In genomic region chr15:99596056-99596687, GRCm38 (mm10) we compare ENCODE assay signal across 7 mouse cellular contexts. TPM values are rescaled to one million over a fixed set of nuclear protein-coding genes. Genes with fewer than 3 reads are reported as not detected.
A peak's percentile ranks its signal among the peaks of the same experiment; 100 is the strongest.
DNase-seq lines count a peak whose midpoint lies in the region; ATAC-seq and TF ChIP-seq lines count a peak whose summit lies in the region.

No protein-coding gene starts in this region.

- no peaks in the 10 kb centered on the region for H3K4me1 ChIP-seq in intestine, postnatal 0 days (replicated peaks; ENCODE audit: control insufficient read depth, insufficient read depth, low read length)
- peaks cover 20% of the 10 kb centered on the region for H3K4me1 ChIP-seq in midbrain, embryonic 12.5 days

- no peaks in the 10 kb centered on the region for H3K9me3 ChIP-seq in intestine, postnatal 0 days (ENCODE audit: control insufficient read depth)
- no peaks in the 10 kb centered on the region for H3K9me3 ChIP-seq in midbrain, embryonic 12.5 days

- H3K36me3 ChIP-seq in intestine, postnatal 0 days (ENCODE audit: control insufficient read depth, insufficient read depth), result no peaks in the 10 kb centered on the region
- no peaks in the 10 kb centered on the region for H3K36me3 ChIP-seq in midbrain, embryonic 12.5 days

- H3K27me3 ChIP-seq in intestine, postnatal 0 days (replicated peaks; ENCODE audit: control insufficient read depth, insufficient read depth, low read length), result peaks cover 69% of the 10 kb centered on the region
- peaks cover 69% of the 10 kb centered on the region for H3K27me3 ChIP-seq in midbrain, embryonic 12.5 days

- peak; percentile 70 for DNase-seq in adrenal gland, adult 8-10 months
- peak; percentile 80 for DNase-seq in embryo, embryonic 11.5 days (ENCODE audit: low read depth, low spot score)
- peak; percentile 75 to 82 for DNase-seq in gastrocnemius, postnatal 4 days (ENCODE audit: low spot score in 2 of 2)
- peak; percentile 88 to 89 for DNase-seq in left cerebral cortex, postnatal 36 days (ENCODE audit: low spot score in 2 of 2)
- peak; percentile 78 for DNase-seq in skeletal muscle tissue, adult 2 months (ENCODE audit: low read depth, low spot score)

- ATAC-seq in intestine, postnatal 0 days, result peak; percentile 81
- peak; percentile 84 for ATAC-seq in midbrain, embryonic 12.5 days (ENCODE audit: low FRiP score, low read depth)

- peak; percentile 90 for TF ChIP-seq CTCF in intestine, postnatal 0 days (IDR thresholded peaks at IDR 0.05; ENCODE audit: low read depth)

- no peak overlapping the region for H3K4me2 ChIP-seq in intestine, postnatal 0 days (replicated peaks; ENCODE audit: low read depth)
- H3K4me2 ChIP-seq in midbrain, embryonic 12.5 days (replicated peaks), result peak overlapping the region; percentile 14; the same call in 1 of the 2 replicates

- no peak overlapping the region for H3K27ac ChIP-seq in intestine, postnatal 0 days (ENCODE audit: low read depth, low read length)
- H3K27ac ChIP-seq in midbrain, embryonic 12.5 days (replicated peaks), result no peak overlapping the region

- no peak overlapping the region for H3K4me3 ChIP-seq in intestine, postnatal 0 days (ENCODE audit: low read depth, low read length)
- H3K4me3 ChIP-seq in midbrain, embryonic 12.5 days, result no peak overlapping the region

- intact Hi-C loops in left cerebral cortex, postnatal 36 days (cut with DNase I), result loop anchor here (1.0 to 5.0 kb wide), 5 partner anchors 73 to 316 kb away; no protein-coding TSS in a partner anchor

- no peak overlapping the region for H3K9ac ChIP-seq in intestine, postnatal 0 days (ENCODE audit: low read depth, low read length)
- H3K9ac ChIP-seq in midbrain, embryonic 12.5 days (replicated peaks), result no peak overlapping the region

- 2% methylated on average over 7 of the region's 7 CpGs for WGBS in intestine, postnatal 0 days
- WGBS in midbrain, embryonic 12.5 days, result 2% methylated on average over 7 of the region's 7 CpGs

RNA-seq across cellular contexts. Expression of gene Aqp6, which starts 5.0 kb away (rescaled TPM):
- not detected for total RNA-seq in adrenal gland, adult 8-10 months (2022)
- total RNA-seq in gastrocnemius, postnatal 4 days (2021), result not detected
- not detected in 2 replicates for polyA plus RNA-seq in intestine, postnatal 0 days (2015; fragmentation: Nextera tagmentation; extraction: Ambion mirVana)
- under 1 TPM; 0.48 to 0.81 TPM for total RNA-seq in left cerebral cortex, postnatal 36 days (2021)
- polyA plus RNA-seq in midbrain, embryonic 12.5 days (2016; fragmentation: Nextera tagmentation; extraction: Ambion mirVana), result 0.20 TPM in 1 of 2 replicates, not detected in the other

RNA-seq across cellular contexts. Expression of gene Aqp5, which starts 5.6 kb away (rescaled TPM):
- total RNA-seq in adrenal gland, adult 8-10 months (2022), result 1 to 10 TPM in 1 of 4 experiments, under 1 TPM in 3; 0.43 to 2.1 (median 0.73) TPM
- not detected for total RNA-seq in gastrocnemius, postnatal 4 days (2021)
- 0.14 TPM in 1 of 2 replicates, not detected in the other for polyA plus RNA-seq in intestine, postnatal 0 days (2015; fragmentation: Nextera tagmentation; extraction: Ambion mirVana)
- under 1 TPM; 0.23 to 0.37 TPM for total RNA-seq in left cerebral cortex, postnatal 36 days (2021)
- polyA plus RNA-seq in midbrain, embryonic 12.5 days (2016; fragmentation: Nextera tagmentation; extraction: Ambion mirVana), result 0.50 and 1.0 TPM in 2 replicates

RNA-seq across cellular contexts. Expression of gene Aqp2, which starts 17.3 kb away (rescaled TPM):
- total RNA-seq in adrenal gland, adult 8-10 months (2022), result 1 to 10 TPM; 1.0 to 5.2 (median 1.9) TPM
- total RNA-seq in gastrocnemius, postnatal 4 days (2021), result not detected
- polyA plus RNA-seq in intestine, postnatal 0 days (2015; fragmentation: Nextera tagmentation; extraction: Ambion mirVana), result not detected in 2 replicates
- total RNA-seq in left cerebral cortex, postnatal 36 days (2021), result not detected
- not detected in 2 replicates for polyA plus RNA-seq in midbrain, embryonic 12.5 days (2016; fragmentation: Nextera tagmentation; extraction: Ambion mirVana)

RNA-seq across cellular contexts. Expression of gene Racgap1, which starts 55.3 kb away (rescaled TPM):
- total RNA-seq in adrenal gland, adult 8-10 months (2022), result 1 to 10 TPM; 2.5 to 5.6 (median 4.8) TPM
- total RNA-seq in gastrocnemius, postnatal 4 days (2021), result 10 to 100 TPM; 40.5 to 43.4 TPM
- polyA plus RNA-seq in intestine, postnatal 0 days (2015; fragmentation: Nextera tagmentation; extraction: Ambion mirVana), result 23.2 and 25.7 TPM in 2 replicates
- total RNA-seq in left cerebral cortex, postnatal 36 days (2021), result 10 to 100 TPM in 1 of 2 experiments, 1 to 10 TPM in 1; 8.3 to 10.1 TPM
- 223 TPM in 2 replicates for polyA plus RNA-seq in midbrain, embryonic 12.5 days (2016; fragmentation: Nextera tagmentation; extraction: Ambion mirVana)
